Mouse (Mus musculus) MEL (cell line): ENCODE data around the gene Prdm11. TPM values are rescaled to one million over a fixed set of nuclear protein-coding genes. Genes with fewer than 3 reads are reported as not detected.

Experiments
- DNase-seq: peaks from one replicate; pipeline ENCODE4 v3.0.0; 2011; ENCODE audit warnings: low read depth, low spot score
- H3K27ac ChIP-seq: 2 replicates; pipeline ENCODE4 v1.5.1; 2012; ENCODE audit warnings: low read depth, mild to moderate bottlenecking, control low read depth, low read length, moderate library complexity; ENCODE audit not compliant: control insufficient read depth
- H3K27me3 ChIP-seq, 2 experiments: fragments of 150-350 bp in 1 of 2; sonication (generic) in 1 of 2; 2 replicates each; pipeline ENCODE4 v1.6.1; 2012; ENCODE audit warnings: low read length in 2 of 2, mild to moderate bottlenecking in 2 of 2, improper control_type of control experiment in 1 of 2, moderate library complexity in 1 of 2; ENCODE audit not compliant: insufficient read depth in 2 of 2, control insufficient read depth in 1 of 2
- H3K36me3 ChIP-seq, 2 experiments: 2 replicates each; pipeline ENCODE4 v1.6.1; 2012 to 2014; ENCODE audit warnings: low read length in 2 of 2, improper control_type of control experiment in 1 of 2, inconsistent platforms in 1 of 2, mild to moderate bottlenecking in 1 of 2; ENCODE audit not compliant: insufficient read depth in 2 of 2, control insufficient read depth in 1 of 2
- H3K4me1 ChIP-seq, 2 experiments: fragments of 150-350 bp in 1 of 2; sonication (generic) in 1 of 2; 2 replicates each; pipeline ENCODE4 v1.6.1; 2012; ENCODE audit warnings: low read length in 2 of 2, improper control_type of control experiment in 1 of 2, mild to moderate bottlenecking in 1 of 2; ENCODE audit not compliant: insufficient read depth in 2 of 2, control insufficient read depth in 1 of 2
- H3K4me3 ChIP-seq, 2 experiments: fragments of 150-350 bp in 1 of 2; sonication (generic) in 1 of 2; 2 replicates each; pipeline ENCODE4 v1.5.1; 2012; ENCODE audit warnings: low read depth in 2 of 2, low read length in 2 of 2, mild to moderate bottlenecking in 2 of 2, moderate library complexity in 2 of 2, control low read depth in 1 of 2, improper control_type of control experiment in 1 of 2; ENCODE audit not compliant: control insufficient read depth in 1 of 2, insufficient read depth in 1 of 2
- H3K79me2 ChIP-seq: 2 replicates; pipeline ENCODE4 v1.6.1; 2012; ENCODE audit warnings: mild to moderate bottlenecking, low read length, moderate library complexity; ENCODE audit not compliant: control insufficient read depth, poor library complexity, insufficient read depth
- H3K9ac ChIP-seq: 2 replicates; pipeline ENCODE4 v1.6.1; 2012; ENCODE audit warnings: low read depth, mild to moderate bottlenecking, control low read depth, low read length, moderate library complexity; ENCODE audit not compliant: control insufficient read depth, poor library complexity, severe bottlenecking
- H3K9me3 ChIP-seq: fragments of 150-350 bp; sonication (generic); replicated peaks from 2 replicates; pipeline ENCODE4 v1.6.1; 2012; ENCODE audit warnings: mild to moderate bottlenecking, low read length, improper control_type of control experiment, moderate library complexity; ENCODE audit not compliant: insufficient read depth
- BHLHE40 ChIP-seq: IDR thresholded peaks from 2 replicates; pipeline ENCODE4 v1.6.1; 2012; ENCODE audit warnings: low read depth, mild to moderate bottlenecking, inconsistent platforms, low read length, improper control_type of control experiment, borderline replicate concordance
- CHD1 ChIP-seq: IDR thresholded peaks from 2 replicates; pipeline ENCODE4 v1.6.1; 2012; ENCODE audit warnings: low read depth, mild to moderate bottlenecking, inconsistent platforms, low read length, improper control_type of control experiment
- CTCF ChIP-seq, 3 experiments: IDR thresholded peaks in 2 of 3; conservative IDR thresholded peaks in 1 of 3; 2 replicates each; pipeline ENCODE4 v1.5.1; 2011 to 2012; ENCODE audit warnings: low read length in 3 of 3, low read depth in 2 of 3, mild to moderate bottlenecking in 2 of 3, improper control_type of control experiment in 1 of 3, inconsistent platforms in 1 of 3, mixed read lengths in 1 of 3, moderate library complexity in 1 of 3; ENCODE audit not compliant: control insufficient read depth in 1 of 3, insufficient read depth in 1 of 3, poor library complexity in 1 of 3, severe bottlenecking in 1 of 3
- E2F4 ChIP-seq: IDR thresholded peaks from 2 replicates; pipeline ENCODE4 v1.6.1; 2011; ENCODE audit warnings: low read depth, low read length, improper control_type of control experiment, borderline replicate concordance
- EP300 ChIP-seq, 2 experiments: IDR thresholded peaks; 2 replicates each; pipeline ENCODE4 v1.6.1; 2011; ENCODE audit warnings: improper control_type of control experiment in 2 of 2, low read length in 2 of 2, low read depth in 1 of 2, mild to moderate bottlenecking in 1 of 2
- ETS1 ChIP-seq: IDR thresholded peaks from 2 replicates; pipeline ENCODE4 v1.6.1; 2012; ENCODE audit warnings: low read depth, mild to moderate bottlenecking, inconsistent platforms, low read length, improper control_type of control experiment, moderate library complexity
- GATA1 ChIP-seq: IDR thresholded peaks from 2 replicates; pipeline ENCODE4 v1.6.1; 2011; ENCODE audit warnings: low read depth, low read length, improper control_type of control experiment
- MEF2A ChIP-seq: IDR thresholded peaks from 2 replicates; pipeline ENCODE4 v1.6.1; 2014; ENCODE audit warnings: low read depth, mild to moderate bottlenecking, inconsistent platforms, low read length, improper control_type of control experiment; ENCODE audit not compliant: poor library complexity, insufficient replicate concordance, severe bottlenecking; ENCODE audit errors: extremely low read depth
- MYB ChIP-seq: IDR thresholded peaks from 2 replicates; pipeline ENCODE4 v1.6.1; 2011; ENCODE audit warnings: mild to moderate bottlenecking, low read depth, low read length, improper control_type of control experiment
- NELFE ChIP-seq: IDR thresholded peaks from 2 replicates; pipeline ENCODE4 v1.6.1; 2011; ENCODE audit warnings: low read depth, low read length, improper control_type of control experiment
- POLR2AphosphoS2 ChIP-seq: IDR thresholded peaks from 2 replicates; pipeline ENCODE4 v1.6.1; 2011; ENCODE audit warnings: low read length, improper control_type of control experiment
- POLR2AphosphoS5 ChIP-seq: IDR thresholded peaks from 2 replicates; pipeline ENCODE4 v1.6.1; 2012; ENCODE audit warnings: low read depth, borderline replicate concordance, mild to moderate bottlenecking, inconsistent platforms, low read length, moderate library complexity, mixed read lengths
- RAD21 ChIP-seq: IDR thresholded peaks from 2 replicates; pipeline ENCODE4 v1.6.1; 2011; ENCODE audit warnings: mild to moderate bottlenecking, low read depth, low read length, improper control_type of control experiment
- SMC3 ChIP-seq: IDR thresholded peaks from 2 replicates; pipeline ENCODE4 v1.6.1; 2011; ENCODE audit warnings: low read depth, low read length, improper control_type of control experiment
- TAL1 ChIP-seq: IDR thresholded peaks from 2 replicates; pipeline ENCODE4 v1.6.1; 2012; ENCODE audit warnings: mild to moderate bottlenecking, inconsistent platforms, low read length, moderate library complexity, mixed read lengths
- polyA plus RNA-seq, 2 experiments: library from polyadenylated mRNA; stranded (reverse) in 1 of 2; unstranded in 1 of 2; fragments of >175 nt in 1 of 2; fragments of >200 nt in 1 of 2; gene quantifications; 2 replicates each; pipeline versions ENCODE4 v1.2.1 to v1.2.4; 2012; ENCODE audit warnings: low replicate concordance in 2 of 2, low read depth in 1 of 2; ENCODE audit not compliant: insufficient read length in 2 of 2, insufficient read depth in 1 of 2, missing spikeins in 1 of 2
- total RNA-seq: library from RNA; depleted of rRNA; stranded (reverse); fragments of 300-350 nt; gene quantifications from 2 replicates; pipeline ENCODE4 v1.2.3, GENCODE M21; 2012

Gene Prdm11
- total and polyA plus RNA-seq, 3 experiments = 5.5 to 9.2 TPM; not detected in 1

DNA sequence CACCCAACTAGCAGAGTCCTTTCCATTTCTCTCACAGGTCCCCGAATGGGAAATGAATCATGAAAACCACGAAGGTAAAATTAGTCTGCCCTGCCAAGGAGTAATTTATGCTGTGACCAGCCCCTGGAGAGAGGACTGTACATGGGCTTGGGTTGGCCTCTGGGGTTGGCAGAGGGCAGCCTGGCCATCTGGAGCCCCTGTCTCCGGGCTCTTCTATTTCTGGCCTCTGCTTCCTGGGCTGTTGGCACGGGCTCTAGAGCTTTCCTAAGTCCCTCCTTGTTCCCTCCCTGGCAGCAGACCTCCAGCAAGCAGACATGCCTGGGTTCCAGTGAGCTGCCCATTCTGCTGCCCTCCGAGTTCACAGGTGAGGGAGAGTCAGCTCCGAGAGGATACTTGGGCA lies 15.9 kb downstream of the Prdm11 start:
- Histone ChIP-seq H3K79me2 (no peaks in the 10 kb centered on the region), H3K4me1 (no peaks in the 10 kb centered on the region), H3K9me3 (no peaks in the 10 kb centered on the region), H3K9ac (no peak overlapping the region), H3K27ac (no peak overlapping the region), H3K27me3 (no peaks in the 10 kb centered on the region), H3K36me3 (no peaks in the 10 kb centered on the region), H3K4me3 (no peak overlapping the region)
- no peak for DNase-seq
- TF ChIP-seq ETS1 (no peak), POLR2AphosphoS2 (no peak)
- TF ChIP-seq, all 39 proteins: peak for 0

DNA sequence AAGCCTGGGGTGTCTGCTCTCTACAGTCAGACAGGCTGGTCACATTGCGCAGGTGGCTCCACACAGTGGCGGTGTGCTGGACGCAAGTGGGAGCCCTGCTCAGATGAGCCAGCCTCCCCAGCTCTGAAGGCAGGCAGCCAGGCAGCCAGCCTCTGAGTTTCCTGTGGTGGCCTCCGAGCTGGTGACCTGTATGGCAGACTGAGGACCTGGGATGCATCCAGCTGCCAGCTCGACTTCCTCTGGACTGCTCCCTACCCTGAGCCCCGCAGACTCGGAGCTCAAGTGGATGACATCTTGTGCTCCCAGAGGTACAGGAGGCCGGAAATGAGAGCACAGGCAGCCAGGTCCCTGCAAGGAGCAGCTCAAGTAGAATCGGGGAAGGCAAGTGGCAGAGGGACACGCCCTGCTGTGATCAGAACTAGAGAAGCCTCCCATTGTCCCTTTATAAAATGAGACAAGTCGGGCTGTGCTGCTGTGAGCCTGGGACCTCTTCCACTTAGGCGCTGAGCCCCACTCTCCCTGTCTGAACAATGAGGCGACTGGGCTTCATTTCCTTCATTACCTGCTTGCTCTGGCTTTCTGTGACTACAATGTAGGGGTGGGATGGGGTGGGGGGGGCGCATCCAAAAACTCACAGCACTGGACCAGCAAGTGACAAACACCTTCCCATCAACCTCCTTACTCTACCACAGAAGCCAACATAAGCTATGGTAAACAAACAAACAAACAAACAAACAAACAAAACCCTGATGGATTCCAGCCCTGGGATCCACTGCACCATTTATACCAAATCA lies 16.5 kb downstream of the Prdm11 start:
- H3K9ac ChIP-seq = no peak overlapping the region
- no peaks in the 10 kb centered on the region for H3K36me3 ChIP-seq
- no peaks in the 10 kb centered on the region for H3K27me3 ChIP-seq
- no peaks in the 10 kb centered on the region for H3K9me3 ChIP-seq
- no peaks in the 10 kb centered on the region for H3K4me1 ChIP-seq
- no peaks in the 10 kb centered on the region for H3K79me2 ChIP-seq
- no peak overlapping the region for H3K27ac ChIP-seq
- TF ChIP-seq CHD1 (no peak), CTCF (IDR thresholded peaks at IDR 0.05 in 2 of 3, conservative IDR thresholded peaks at IDR 0.05 in 1 of 3; ENCODE audit: control insufficient read depth in 1 of 3, insufficient read depth in 1 of 3, low read depth in 2 of 3, low read length in 3 of 3, poor library complexity in 1 of 3, severe bottlenecking in 1 of 3) (no peak), GATA1 (no peak), POLR2AphosphoS2 (no peak), BHLHE40 (no peak), SMC3 (no peak), EP300 (IDR thresholded peaks at IDR 0.05; ENCODE audit: low read depth in 1 of 2, low read length in 2 of 2) (no peak), NELFE (no peak), ETS1 (no peak), TAL1 (no peak), MEF2A (no peak), RAD21 (no peak), E2F4 (no peak)
- no peak for DNase-seq
- no peak overlapping the region for H3K4me3 ChIP-seq

DNA sequence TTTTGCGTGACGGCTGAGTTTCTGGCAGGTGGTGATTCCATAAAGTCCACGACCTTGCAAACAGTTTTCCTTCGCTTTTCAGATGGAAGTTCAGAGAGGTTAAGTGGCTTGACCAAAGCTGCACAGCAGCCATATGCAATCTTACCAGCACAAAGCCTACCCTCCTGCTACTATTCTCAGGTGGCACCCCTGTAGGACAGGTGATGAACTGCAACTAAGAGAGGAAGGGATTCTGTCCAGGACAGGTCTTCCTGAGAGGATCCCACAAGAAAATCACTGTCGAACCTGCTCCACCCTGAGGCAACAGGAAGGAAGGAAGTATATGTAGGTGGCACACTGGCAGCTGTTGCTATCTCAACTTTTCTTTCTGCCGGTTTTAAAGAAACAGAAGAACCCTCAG lies 17.1 kb downstream of the Prdm11 start:
- no peak for DNase-seq

More for the DNA sequence above, 17.1 kb downstream of the Prdm11 start:
- Histone ChIP-seq H3K9me3 (no peaks in the 10 kb centered on the region), H3K4me1 (no peaks in the 10 kb centered on the region), H3K79me2 (no peaks in the 10 kb centered on the region), H3K27ac (no peak overlapping the region), H3K27me3 (no peaks in the 10 kb centered on the region), H3K4me3 (no peak overlapping the region), H3K36me3 (no peaks in the 10 kb centered on the region), H3K9ac (no peak overlapping the region)
- TF ChIP-seq POLR2AphosphoS5 (no peak), ETS1 (no peak), MYB (no peak), CTCF (IDR thresholded peaks at IDR 0.05 in 2 of 3, conservative IDR thresholded peaks at IDR 0.05 in 1 of 3; ENCODE audit: control insufficient read depth in 1 of 3, insufficient read depth in 1 of 3, low read depth in 2 of 3, low read length in 3 of 3, poor library complexity in 1 of 3, severe bottlenecking in 1 of 3) (peak in 1 of 3 experiments; percentile 34; a peak in 2 of 6 replicates), CHD1 (no peak), MEF2A (no peak)
